Mouse (Mus musculus): Measurements from ENCODE around the gene Gpam. TPM values are rescaled to one million over a fixed set of nuclear protein-coding genes. Genes with fewer than 3 reads are reported as not detected.

Gpam gene
- polyA plus RNA-seq, 1 experiment from 2014 or later = 23.5 TPM

DNA sequence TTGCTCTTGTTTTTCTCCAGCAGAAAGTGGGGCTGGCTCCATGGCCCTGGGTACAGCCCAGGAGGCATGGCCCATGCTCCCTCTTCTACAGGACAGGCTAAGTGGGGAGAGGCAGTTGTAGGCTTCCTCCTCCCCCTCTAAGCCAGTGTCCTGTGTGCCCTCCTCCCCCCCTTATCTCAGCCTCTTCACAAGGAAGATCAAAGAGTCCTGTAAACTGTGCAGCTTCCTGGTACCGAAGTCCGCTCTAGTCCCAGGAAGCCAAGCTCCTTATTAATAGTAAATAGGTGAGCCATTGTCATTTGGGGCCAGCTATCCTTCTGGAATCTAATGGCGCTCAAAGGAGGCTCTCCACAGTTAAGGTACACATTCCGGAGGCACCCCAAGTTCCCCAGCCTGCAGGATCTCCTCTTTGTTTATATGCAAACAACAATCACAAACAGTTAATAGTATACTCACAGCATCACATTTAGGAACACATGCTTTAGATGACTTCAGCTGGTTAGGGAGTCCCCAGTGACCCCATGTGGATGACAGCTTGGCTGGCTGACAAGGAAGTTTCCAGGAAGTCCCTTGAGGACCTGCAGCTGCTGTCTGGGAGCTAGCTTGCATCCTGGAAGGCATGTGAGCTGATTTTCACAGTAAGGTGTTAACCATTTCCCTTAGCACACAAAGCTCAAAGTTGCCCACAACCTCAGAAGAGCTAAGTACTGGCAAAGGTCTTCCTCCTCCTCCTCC is 9.8 kb upstream of the Gpam start:
- H3K36me3 ChIP-seq = no peaks in the 10 kb centered on the region
- peak overlapping the region; percentile 55 for H3K27ac ChIP-seq
- WGBS = 42% methylated on average over 4 of the region's 4 CpGs
- no peak overlapping the region for H3K4me3 ChIP-seq (replicated peaks)
- H3K27me3 ChIP-seq (replicated peaks) = no peaks in the 10 kb centered on the region
- no peak overlapping the region for H3K9ac ChIP-seq
- H3K9me3 ChIP-seq = no peaks in the 10 kb centered on the region
- H3K4me1 ChIP-seq (replicated peaks) = peaks cover 14% of the 10 kb centered on the region
- no peak overlapping the region for H3K4me2 ChIP-seq (replicated peaks)
- peak; percentile 93 for ATAC-seq

DNA sequence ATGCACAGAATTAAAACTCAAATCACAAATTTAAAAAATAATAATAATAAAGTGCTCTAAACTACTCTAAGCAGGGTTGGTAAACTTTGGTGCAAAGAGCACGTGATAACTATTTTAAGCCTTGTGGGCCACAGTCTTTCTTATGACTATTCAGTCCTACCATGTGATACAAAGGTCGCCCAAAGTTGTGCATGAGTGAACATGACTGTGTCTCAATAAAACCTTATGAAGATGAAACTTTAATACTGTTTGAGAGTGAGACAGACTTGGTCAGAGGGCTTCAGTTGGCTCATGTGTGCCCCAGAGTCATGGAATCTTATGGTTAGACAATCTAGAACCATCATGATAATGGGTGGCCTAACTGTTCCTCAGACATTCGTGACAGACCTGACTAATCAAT is 8.9 kb upstream of the Gpam start:
- no peaks in the 10 kb centered on the region for H3K9me3 ChIP-seq
- 91% methylated on average over 3 of the region's 3 CpGs for WGBS
- ATAC-seq = no peak

DNA sequence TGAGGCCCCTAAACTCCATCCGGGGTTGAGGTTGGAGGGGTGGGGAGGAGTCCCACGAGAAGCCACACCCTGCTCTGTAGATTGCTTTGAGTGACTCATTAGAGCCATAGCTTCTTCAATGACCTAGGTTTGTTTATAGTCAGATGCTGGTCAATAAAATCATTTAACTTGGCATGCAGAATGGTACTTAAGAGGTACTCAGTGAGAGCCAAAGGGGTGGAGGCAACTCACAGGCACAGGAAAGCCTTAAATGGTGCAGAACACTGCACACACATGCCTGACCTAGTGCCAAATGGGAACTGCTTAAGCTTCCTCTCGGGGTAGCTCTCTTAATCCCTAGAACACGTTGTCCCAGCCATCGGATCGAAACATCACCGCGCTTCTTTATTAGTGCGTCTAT is 7.5 kb upstream of the Gpam start:
- Histone ChIP-seq H3K27ac (0 out of 2 replicates have a peak overlapping the region, but pooled peaks have one; percentile 0), H3K9me3 (no peaks in the 10 kb centered on the region), H3K4me1 (replicated peaks) (peaks cover 14% of the 10 kb centered on the region), H3K4me2 (replicated peaks) (no peak overlapping the region), H3K9ac (no peak overlapping the region), H3K36me3 (no peaks in the 10 kb centered on the region), H3K27me3 (replicated peaks) (no peaks in the 10 kb centered on the region), H3K4me3 (replicated peaks) (no peak overlapping the region)
- peak; percentile 35; the same call in 1 of the 2 replicates for ATAC-seq
- WGBS = 71% methylated on average over 9 of the region's 9 CpGs

More for the DNA sequence above, 8.9 kb upstream of the Gpam start:
- Histone ChIP-seq H3K36me3 (no peaks in the 10 kb centered on the region), H3K27ac (no peak overlapping the region), H3K4me2 (replicated peaks) (no peak overlapping the region), H3K4me1 (replicated peaks) (peaks cover 14% of the 10 kb centered on the region), H3K4me3 (replicated peaks) (no peak overlapping the region), H3K27me3 (replicated peaks) (no peaks in the 10 kb centered on the region), H3K9ac (no peak overlapping the region)

DNA sequence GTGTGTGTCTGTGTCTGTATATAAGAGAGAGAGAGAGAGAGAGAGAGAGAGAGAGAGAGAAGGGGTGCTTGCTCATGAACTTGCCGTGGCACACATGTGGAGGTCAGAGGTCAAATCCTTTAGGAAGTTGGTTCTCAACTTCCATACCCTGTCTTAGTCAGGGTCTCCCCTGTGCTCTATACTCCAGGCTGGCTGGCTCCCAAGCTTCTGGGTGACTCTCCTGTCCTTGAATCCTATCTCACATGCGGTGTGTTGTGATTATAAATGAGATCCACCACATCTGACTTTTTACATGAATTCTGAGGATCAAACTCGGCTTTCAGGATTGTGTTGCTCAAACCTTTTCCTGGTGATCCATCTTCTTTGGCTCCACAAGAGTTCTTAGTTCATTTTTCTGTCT is 5.4 kb upstream of the Gpam start:
- H3K9ac ChIP-seq = no peak overlapping the region
- no peak for ATAC-seq
- no peaks in the 10 kb centered on the region for H3K9me3 ChIP-seq
- no peaks in the 10 kb centered on the region for H3K27me3 ChIP-seq (replicated peaks)
- H3K4me1 ChIP-seq (replicated peaks) = peaks cover 10% of the 10 kb centered on the region
- H3K4me3 ChIP-seq (replicated peaks) = no peak overlapping the region
- no peaks in the 10 kb centered on the region for H3K36me3 ChIP-seq
- no peak overlapping the region for H3K27ac ChIP-seq
- no peak overlapping the region for H3K4me2 ChIP-seq (replicated peaks)
- 78% methylated on average over 3 of the region's 3 CpGs for WGBS

DNA sequence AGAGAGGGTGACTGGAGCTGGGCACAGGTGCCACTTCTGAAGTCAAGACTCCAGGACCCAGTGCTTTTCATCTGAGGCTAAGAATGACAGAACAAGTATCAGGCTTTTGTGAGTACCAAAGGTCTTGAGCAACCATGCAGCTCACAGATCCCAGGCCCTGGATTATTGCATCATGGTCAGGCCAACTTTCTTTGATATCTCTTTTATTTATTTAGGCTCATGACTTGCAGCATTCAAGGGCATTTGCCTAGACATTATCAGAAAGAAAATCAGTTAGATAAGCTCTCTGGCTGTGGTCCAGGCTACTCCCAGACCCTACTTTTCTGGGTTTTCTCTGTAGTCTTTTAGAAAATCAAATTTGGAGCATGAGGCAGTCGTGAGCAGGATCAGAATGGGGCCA is 4.7 kb upstream of the Gpam start:
- Histone ChIP-seq H3K9me3 (no peaks in the 10 kb centered on the region), H3K27ac (no peak overlapping the region), H3K4me3 (replicated peaks) (no peak overlapping the region), H3K4me1 (replicated peaks) (peaks cover 5% of the 10 kb centered on the region), H3K9ac (no peak overlapping the region), H3K27me3 (replicated peaks) (no peaks in the 10 kb centered on the region), H3K4me2 (replicated peaks) (no peak overlapping the region), H3K36me3 (no peaks in the 10 kb centered on the region)
- WGBS = 53% methylated on average over 1 of the region's 1 CpGs
- ATAC-seq = no peak

DNA sequence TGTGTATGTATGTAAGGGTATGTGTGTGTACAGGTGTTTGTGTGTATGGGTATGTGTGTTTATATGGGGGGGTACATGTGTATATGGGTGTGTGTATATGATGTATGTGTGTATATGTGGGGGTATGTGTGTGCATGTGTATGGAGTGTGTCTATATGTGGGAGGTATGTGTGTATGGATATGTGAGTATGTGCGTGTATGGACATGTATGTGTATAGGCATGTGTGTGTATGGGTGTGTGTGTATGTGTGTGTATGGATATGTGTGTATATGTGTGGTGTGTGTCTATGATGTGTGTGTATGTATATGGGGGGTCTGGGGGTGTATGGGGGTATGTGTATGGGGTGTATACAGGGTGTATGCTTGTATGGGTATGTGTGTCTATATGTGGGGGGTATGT is 1.4 kb upstream of the Gpam start:
- Histone ChIP-seq H3K27me3 (replicated peaks) (no peaks in the 10 kb centered on the region), H3K27ac (no peak overlapping the region), H3K9ac (no peak overlapping the region), H3K36me3 (no peaks in the 10 kb centered on the region), H3K9me3 (no peaks in the 10 kb centered on the region), H3K4me1 (replicated peaks) (0 out of 2 replicates have a peak, but pooled peaks cover 2% of the 10 kb centered on the region), H3K4me3 (replicated peaks) (no peak overlapping the region), H3K4me2 (replicated peaks) (no peak overlapping the region)
- 90% methylated on average over 1 of the region's 1 CpGs for WGBS
- ATAC-seq = no peak

DNA sequence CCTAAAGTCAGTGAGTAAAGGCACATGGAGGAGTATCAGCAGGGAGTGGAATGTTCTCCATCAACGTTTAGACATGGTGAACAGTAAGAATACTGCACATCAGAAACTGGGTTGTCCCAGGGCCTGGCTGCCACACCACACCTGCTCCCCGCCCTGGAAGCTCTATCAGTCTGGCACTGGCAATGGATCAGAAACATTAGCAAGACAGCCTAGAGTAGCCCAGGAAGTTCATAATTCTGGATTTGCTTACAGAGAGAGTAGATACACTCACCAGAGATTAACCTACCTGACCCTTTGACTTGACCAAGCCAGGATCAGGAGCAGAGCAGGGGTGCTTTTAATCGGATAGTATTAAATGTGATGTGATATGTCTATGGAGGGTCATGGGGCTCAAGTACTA is 1.6 kb downstream of the Gpam start:
- Histone ChIP-seq H3K9ac (no peak overlapping the region), H3K4me2 (replicated peaks) (peak overlapping the region; percentile 55), H3K4me3 (replicated peaks) (peak overlapping the region; percentile 29; the same call in 1 of the 2 replicates), H3K27ac (no peak overlapping the region), H3K27me3 (replicated peaks) (no peaks in the 10 kb centered on the region), H3K9me3 (no peaks in the 10 kb centered on the region), H3K4me1 (replicated peaks) (peaks cover 16% of the 10 kb centered on the region; the same call in 1 of the 2 replicates), H3K36me3 (no peaks in the 10 kb centered on the region)
- 76% methylated on average over 3 of the region's 3 CpGs for WGBS
- ATAC-seq = no peak

DNA sequence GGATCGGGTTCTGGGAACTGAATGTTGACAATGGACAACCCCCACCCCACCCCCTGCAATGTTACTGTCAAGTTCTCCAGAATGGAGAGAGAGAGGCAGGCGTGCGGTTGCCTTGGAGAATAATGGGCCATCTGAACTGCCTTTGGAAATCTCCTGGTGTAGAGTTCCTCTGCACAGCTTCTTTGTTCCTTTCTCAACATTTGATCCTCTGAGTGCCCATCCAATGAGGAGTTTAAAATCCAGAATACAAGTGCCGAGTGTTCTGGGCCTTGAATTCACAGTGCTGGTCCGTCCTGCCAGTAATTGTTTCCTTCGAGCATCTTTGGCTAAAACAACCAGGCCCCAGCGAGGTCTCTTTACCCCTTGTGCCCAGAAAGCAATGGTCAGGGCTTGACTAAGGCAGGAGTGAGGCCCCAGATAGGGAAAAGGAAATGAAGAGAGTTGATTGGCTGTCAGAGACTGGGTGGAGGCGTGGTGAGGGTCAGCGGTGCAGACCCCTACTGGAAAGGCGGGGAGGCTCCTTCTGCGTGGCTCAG is 4.0 kb downstream of the Gpam start:
- H3K27ac ChIP-seq = no peak overlapping the region
- no peaks in the 10 kb centered on the region for H3K36me3 ChIP-seq
- no peak for ATAC-seq
- 64% methylated on average over 11 of the region's 11 CpGs for WGBS
- no peak overlapping the region for H3K4me2 ChIP-seq (replicated peaks)
- H3K9ac ChIP-seq = no peak overlapping the region
- no peak overlapping the region for H3K4me3 ChIP-seq (replicated peaks)
- H3K27me3 ChIP-seq (replicated peaks) = no peaks in the 10 kb centered on the region
- peaks cover 16% of the 10 kb centered on the region; the same call in 1 of the 2 replicates for H3K4me1 ChIP-seq (replicated peaks)
- H3K9me3 ChIP-seq = no peaks in the 10 kb centered on the region

DNA sequence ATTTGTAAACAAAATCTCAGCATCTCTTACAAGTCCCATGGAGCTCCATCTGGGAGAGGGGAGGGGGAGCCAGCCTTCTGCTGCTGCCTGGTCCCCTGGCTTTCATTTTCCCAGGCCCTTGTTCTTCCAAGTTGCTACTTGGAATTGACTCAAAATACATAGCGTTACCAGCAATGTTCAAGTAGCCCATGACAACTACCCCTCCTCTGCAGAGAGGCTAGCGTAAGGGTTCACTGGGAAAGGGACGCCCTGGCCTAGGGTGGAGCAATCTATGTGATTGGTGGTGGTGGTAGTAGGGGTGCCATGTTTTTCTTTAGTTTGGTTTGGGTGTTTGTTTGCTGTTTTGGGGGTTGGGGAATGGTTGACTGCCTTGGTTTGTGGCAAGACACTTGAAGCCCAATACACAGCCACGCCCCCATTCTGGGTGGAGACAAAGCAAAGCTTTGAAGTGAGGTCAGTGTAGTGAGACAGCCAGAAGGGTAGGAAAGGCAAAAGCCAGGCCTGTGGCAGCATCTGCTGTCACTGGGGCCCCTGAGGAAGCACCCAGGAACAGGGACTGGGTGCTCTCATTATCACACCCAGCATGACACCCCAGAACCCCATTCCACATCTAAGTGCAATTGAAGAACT is 4.6 kb downstream of the Gpam start:
- Histone ChIP-seq H3K27me3 (replicated peaks) (no peaks in the 10 kb centered on the region), H3K4me3 (replicated peaks) (no peak overlapping the region), H3K36me3 (no peaks in the 10 kb centered on the region), H3K4me2 (replicated peaks) (no peak overlapping the region), H3K4me1 (replicated peaks) (peaks cover 16% of the 10 kb centered on the region; the same call in 1 of the 2 replicates), H3K9ac (no peak overlapping the region), H3K9me3 (no peaks in the 10 kb centered on the region), H3K27ac (no peak overlapping the region)
- whole genome bisulfite sequencing = 86% methylated on average over 4 of the region's 4 CpGs
- no peak; the same call in 1 of the 2 replicates for ATAC-seq

DNA sequence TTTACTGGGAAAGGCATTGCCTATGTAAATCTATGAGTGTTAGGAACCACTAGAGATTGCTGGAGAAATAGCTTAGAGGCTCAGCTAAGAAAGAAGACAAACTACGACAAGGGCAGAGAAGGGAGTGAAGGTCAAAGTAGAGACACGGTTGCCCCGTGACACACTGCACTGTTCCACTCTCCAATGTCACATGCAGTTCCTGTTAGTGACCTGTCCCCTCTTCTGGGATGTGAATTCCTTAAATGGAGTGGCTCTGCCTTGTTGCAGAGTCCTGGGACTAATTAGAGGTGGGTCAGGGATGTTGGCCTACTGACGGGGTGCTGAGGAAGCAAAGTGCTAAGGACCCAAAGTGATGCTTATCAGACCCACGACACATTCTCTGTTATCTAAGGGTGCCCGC is 5.2 kb downstream of the Gpam start:
- no peak overlapping the region for H3K4me2 ChIP-seq (replicated peaks)
- WGBS = 67% methylated on average over 6 of the region's 6 CpGs
- no peaks in the 10 kb centered on the region for H3K27me3 ChIP-seq (replicated peaks)
- no peak overlapping the region for H3K27ac ChIP-seq
- H3K4me3 ChIP-seq (replicated peaks) = no peak overlapping the region
- ATAC-seq = no peak
- H3K4me1 ChIP-seq (replicated peaks) = peaks cover 13% of the 10 kb centered on the region; the same call in 1 of the 2 replicates
- no peaks in the 10 kb centered on the region for H3K36me3 ChIP-seq
- no peak overlapping the region for H3K9ac ChIP-seq
- H3K9me3 ChIP-seq = no peaks in the 10 kb centered on the region

DNA sequence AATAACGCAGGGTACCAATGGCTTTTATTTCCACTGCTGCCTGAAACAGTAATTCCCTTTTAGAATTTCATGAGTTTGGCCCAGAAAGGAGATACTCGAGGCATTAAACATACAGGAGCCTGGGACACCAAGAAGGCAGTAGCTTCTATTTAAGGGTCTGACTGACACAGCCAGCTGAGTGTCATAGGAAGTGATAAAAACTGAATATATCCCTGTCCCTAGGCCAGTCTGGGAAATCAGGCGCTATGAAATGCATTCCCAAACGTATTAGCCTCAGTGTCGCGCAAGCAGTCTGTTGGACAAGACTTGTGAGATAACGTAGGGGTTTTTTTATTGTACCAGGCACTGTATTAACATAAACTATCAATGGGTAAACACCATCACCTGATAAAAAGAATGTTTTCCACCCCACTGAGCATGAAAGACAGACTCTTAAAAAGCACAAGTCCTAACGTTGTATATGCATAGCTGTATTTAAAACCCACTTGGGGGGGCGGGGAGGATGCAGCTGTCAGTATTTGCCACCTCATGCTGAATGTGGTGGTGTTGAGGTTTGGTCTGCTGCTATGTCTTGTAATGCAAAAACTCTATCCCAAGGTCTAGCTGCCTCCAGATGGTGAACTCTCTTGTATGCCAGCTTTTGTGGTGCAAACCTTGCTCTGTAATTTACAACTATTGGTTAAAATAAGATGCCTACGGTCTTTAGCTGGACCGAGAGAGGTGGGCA is 6.4 kb downstream of the Gpam start:
- H3K4me1 ChIP-seq (replicated peaks) = peaks cover 13% of the 10 kb centered on the region; the same call in 1 of the 2 replicates
- no peaks in the 10 kb centered on the region for H3K36me3 ChIP-seq
- H3K27me3 ChIP-seq (replicated peaks) = no peaks in the 10 kb centered on the region
- no peak overlapping the region for H3K4me2 ChIP-seq (replicated peaks)
- ATAC-seq = no peak
- no peak overlapping the region for H3K9ac ChIP-seq
- no peak overlapping the region for H3K4me3 ChIP-seq (replicated peaks)
- 53% methylated on average over 11 of the region's 11 CpGs for WGBS
- H3K27ac ChIP-seq = 0 out of 2 replicates have a peak overlapping the region, but pooled peaks have one; percentile 7
- no peaks in the 10 kb centered on the region for H3K9me3 ChIP-seq

DNA sequence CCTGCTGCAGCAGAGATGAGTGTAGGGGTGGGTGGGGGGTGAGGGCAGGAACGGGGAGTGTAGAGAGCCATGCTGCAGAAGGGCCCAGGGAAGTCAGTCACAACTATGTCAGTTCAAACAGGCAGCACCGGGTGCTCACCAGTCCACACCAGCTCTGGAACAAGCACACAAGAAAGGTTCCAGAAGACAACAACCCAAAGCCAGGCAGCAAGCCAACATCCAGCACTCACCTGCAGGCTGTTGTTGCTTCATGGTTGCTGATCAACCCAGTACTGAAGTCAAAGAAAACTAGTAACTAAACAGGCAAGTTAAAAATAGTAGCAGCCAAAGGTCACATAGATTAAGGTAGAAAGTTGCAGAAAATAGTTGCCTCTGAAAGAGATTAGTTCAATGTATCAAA is 7.5 kb downstream of the Gpam start:
- H3K27me3 ChIP-seq (replicated peaks) = no peaks in the 10 kb centered on the region
- no peak overlapping the region for H3K4me3 ChIP-seq (replicated peaks)
- H3K9ac ChIP-seq = no peak overlapping the region
- ATAC-seq = peak; percentile 26; the same call in 1 of the 2 replicates
- no peak overlapping the region for H3K4me2 ChIP-seq (replicated peaks)
- H3K27ac ChIP-seq = peak overlapping the region; percentile 22; the same call in 1 of the 2 replicates
- H3K4me1 ChIP-seq (replicated peaks) = peaks cover 13% of the 10 kb centered on the region; the same call in 1 of the 2 replicates
- no peaks in the 10 kb centered on the region for H3K9me3 ChIP-seq
- WGBS = 46% methylated on average over 2 of the region's 2 CpGs
- H3K36me3 ChIP-seq = no peaks in the 10 kb centered on the region

Measured in intestine, embryonic 15.5 days (tissue).